Mouse (Mus musculus): ENCODE measurements around the gene Tjp2. TPM values are rescaled to one million over a fixed set of nuclear protein-coding genes. Genes with fewer than 3 reads are reported as not detected.

Gene Tjp2
- total RNA-seq (2012; rRNA removed) (13.7 and 14.4 TPM in 2 replicates), total RNA-seq (2014; rRNA removed) (8.8 and 9.0 TPM in 2 replicates), polyA plus RNA-seq (2012; ENCODE audit: insufficient read length, low read depth) (17.4 and 17.8 TPM in 2 replicates)

DNA sequence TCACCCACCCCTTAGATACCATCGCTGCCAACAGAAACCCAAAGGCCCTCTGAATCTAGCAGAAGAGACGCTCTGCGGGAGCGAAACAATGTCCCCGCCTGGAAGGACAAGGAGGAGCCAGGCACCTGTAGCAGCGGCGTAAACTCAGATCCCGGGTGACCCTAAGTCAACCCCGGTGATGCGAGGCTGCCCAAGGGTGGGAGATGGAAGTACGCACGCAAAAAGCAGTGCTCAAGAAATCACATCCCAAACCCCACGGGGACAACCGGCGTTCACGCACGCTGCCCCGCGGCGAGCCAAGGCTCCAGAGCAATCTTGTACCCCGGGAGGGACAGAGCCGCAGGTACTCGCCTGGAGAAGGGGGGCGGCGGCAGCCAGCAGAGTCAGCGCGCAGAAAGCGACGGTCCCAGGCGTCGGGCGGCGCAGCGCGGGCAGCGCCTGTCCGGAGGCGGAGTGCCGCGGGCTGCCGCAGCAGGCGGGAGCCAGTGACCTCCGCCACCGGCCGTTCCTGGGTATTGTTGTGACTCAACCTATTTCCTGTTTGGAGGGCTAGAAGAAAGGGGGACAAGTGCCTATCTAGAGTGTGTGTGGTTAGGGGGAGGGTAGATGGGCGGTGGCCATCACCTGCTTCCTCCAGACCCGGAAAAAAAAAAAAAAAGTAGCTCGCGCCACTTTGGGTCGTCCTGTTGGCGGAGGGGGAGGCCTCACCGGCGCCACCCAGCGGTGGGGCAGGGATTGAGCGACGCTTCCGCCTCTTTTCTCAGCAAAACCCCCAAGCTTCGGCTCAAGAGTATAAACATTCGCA is at the start of gene Tjp2:
TSS of gene Tjp2 (minus strand) at position 531 of the 805 bp plus-strand sequence.
- DNase-seq (ENCODE audit: extremely low read depth) = peak; percentile 83
- Histone ChIP-seq H3K9me3 (replicated peaks; ENCODE audit: low read length) (no peaks in the 10 kb centered on the region), H3K79me2 (replicated peaks; ENCODE audit: control insufficient read depth, extremely low read depth, insufficient read depth, poor library complexity, severe bottlenecking) (0 out of 2 replicates have a peak, but pooled peaks cover 4% of the 10 kb centered on the region), H3K4me3 (replicated peaks in 1 of 3; ENCODE audit: low read depth in 2 of 3, low read length in 2 of 3, poor library complexity in 1 of 3) (peak within 1 kb of the TSS; percentile 60 to 91 (median 74)), H3K4me2 (ENCODE audit: insufficient read depth, low read depth, poor library complexity, severe bottlenecking) (peak within 1 kb of the TSS; percentile 74), H3K4me1 (ENCODE audit: control insufficient read depth in 1 of 2, insufficient read depth in 2 of 2) (peaks cover 5 to 32% of the 10 kb centered on the region in 2 experiments), H3K9ac (ENCODE audit: insufficient read depth, low read depth) (peak within 1 kb of the TSS; percentile 68), H3K27me3 (replicated peaks) (no peaks in the 10 kb centered on the region), H3K27ac (ENCODE audit: insufficient read depth, low read depth) (peak within 1 kb of the TSS; percentile 70), H3K36me3 (replicated peaks in 1 of 2; ENCODE audit: control insufficient read depth in 1 of 2, insufficient read depth in 1 of 2, low read length in 1 of 2) (no peaks in the 10 kb centered on the region)
- dilution Hi-C loops (cut with MboI; ENCODE audit: extremely low pct_ligation_motif_present, extremely low pct_unique_long_range_greater_than_20kb, low sequenced_read_pairs) (no loop called here), in situ Hi-C loops (cut with MboI; ENCODE audit: low pct_ligation_motif_present, low pct_unique_long_range_greater_than_20kb, low sequenced_read_pairs) (no loop called here)
- TF ChIP-seq HCFC1 (IDR thresholded peaks at IDR 0.05; ENCODE audit: low read depth, low read length) = 0 out of 2 replicates have a peak, but pooled peaks have one; percentile 20
- no peak for TF ChIP-seq MAZ (IDR thresholded peaks at IDR 0.05; ENCODE audit: low read depth, low read length)
- no peak for TF ChIP-seq ZMIZ1 (IDR thresholded peaks at IDR 0.05; ENCODE audit: low read depth, low read length)
- TF ChIP-seq POLR2AphosphoS2 (IDR thresholded peaks at IDR 0.05; ENCODE audit: low read depth, low read length) = no peak
- 0 out of 2 replicates have a peak, but pooled peaks have one; percentile 19 for TF ChIP-seq TBP (conservative IDR thresholded peaks at IDR 0.05; ENCODE audit: low read depth, low read length)
- peak; percentile 79 for TF ChIP-seq MXI1 (IDR thresholded peaks at IDR 0.05; ENCODE audit: low read depth, low read length)
- peak; percentile 95 for TF ChIP-seq ZNF384 (IDR thresholded peaks at IDR 0.05; ENCODE audit: low read depth, low read length)
- peak; percentile 6; the same call in 1 of the 2 replicates for TF ChIP-seq TCF12 (IDR thresholded peaks at IDR 0.05; ENCODE audit: low read depth, low read length)
- peak; percentile 74 for TF ChIP-seq SIN3A (IDR thresholded peaks at IDR 0.05; ENCODE audit: low read length)
- TF ChIP-seq GABPA (IDR thresholded peaks at IDR 0.05; ENCODE audit: insufficient replicate concordance, low read depth, low read length) = no peak
- TF ChIP-seq UBTF (IDR thresholded peaks at IDR 0.05; ENCODE audit: low read depth, low read length) = 0 out of 2 replicates have a peak, but pooled peaks have one; percentile 66
- no peak for TF ChIP-seq SMC3 (IDR thresholded peaks at IDR 0.05; ENCODE audit: low read depth, low read length)
- TF ChIP-seq ELF1 (IDR thresholded peaks at IDR 0.05; ENCODE audit: low read depth, low read length) = 0 out of 2 replicates have a peak, but pooled peaks have one; percentile 52
- peak; percentile 53 for TF ChIP-seq POLR2A (IDR thresholded peaks at IDR 0.05; ENCODE audit: low read depth, low read length)
- TF ChIP-seq CTCF (conservative IDR thresholded peaks at IDR 0.05 in 1 of 2, IDR thresholded peaks at IDR 0.05 in 1 of 2; ENCODE audit: low read depth in 2 of 2, low read length in 2 of 2) = peak; percentile 47 to 77
- no peak for TF ChIP-seq E2F4 (IDR thresholded peaks at IDR 0.05; ENCODE audit: insufficient replicate concordance, low read depth, low read length)

GRCm38 (mm10) chr19:24274281-24274680 is 49.5 kb upstream of the Tjp2 start:
- no peak for TF ChIP-seq SIN3A (IDR thresholded peaks at IDR 0.05; ENCODE audit: low read length)
- no peak for TF ChIP-seq MAX (IDR thresholded peaks at IDR 0.05; ENCODE audit: low read length)
- Histone ChIP-seq H3K27ac (ENCODE audit: insufficient read depth, low read depth) (no peak overlapping the region), H3K9me3 (replicated peaks; ENCODE audit: low read length) (peaks cover 2% of the 10 kb centered on the region), H3K4me3 (replicated peaks in 1 of 3; ENCODE audit: low read depth in 2 of 3, low read length in 2 of 3, poor library complexity in 1 of 3) (no peak overlapping the region), H3K4me2 (ENCODE audit: insufficient read depth, low read depth, poor library complexity, severe bottlenecking) (no peak overlapping the region), H3K27me3 (replicated peaks) (no peaks in the 10 kb centered on the region), H3K36me3 (replicated peaks in 1 of 2; ENCODE audit: control insufficient read depth in 1 of 2, insufficient read depth in 1 of 2, low read length in 1 of 2) (peaks cover 26 to 63% of the 10 kb centered on the region in 2 experiments), H3K79me2 (replicated peaks; ENCODE audit: control insufficient read depth, extremely low read depth, insufficient read depth, poor library complexity, severe bottlenecking) (no peaks in the 10 kb centered on the region), H3K9ac (ENCODE audit: insufficient read depth, low read depth) (no peak overlapping the region), H3K4me1 (ENCODE audit: control insufficient read depth in 1 of 2, insufficient read depth in 2 of 2) (peaks cover 4 to 28% of the 10 kb centered on the region in 2 experiments)
- no peak for DNase-seq (ENCODE audit: extremely low read depth)
- in situ Hi-C loops (cut with MboI; ENCODE audit: low pct_ligation_motif_present, low pct_unique_long_range_greater_than_20kb, low sequenced_read_pairs) = loop anchor here (10.0 to 25.0 kb wide), 2 partner anchors 287 to 419 kb away; no protein-coding TSS in a partner anchor
- dilution Hi-C loops (cut with MboI; ENCODE audit: extremely low pct_ligation_motif_present, extremely low pct_unique_long_range_greater_than_20kb, low sequenced_read_pairs) = no loop called here
